Mouse (Mus musculus) liver, embryonic 16.5 days (tissue): Measurements from ENCODE around the gene Dpm3. TPM values are rescaled to one million over a fixed set of nuclear protein-coding genes. Genes with fewer than 3 reads are reported as not detected.
A peak's percentile ranks its signal among the peaks of the same experiment; 100 is the strongest.

Experiments
- ATAC-seq: fragments of 200-750 bp; cut with Nextera tagmentation; 2 replicates; pipeline ENCODE4 v1.8.0; 2017; ENCODE audit warnings: low read depth, mild to moderate bottlenecking, moderate number of reproducible peaks, moderate library complexity
- H3K27ac ChIP-seq: fragments of 300-500 bp; sonication (generic); 2 replicates; pipeline ENCODE4 v1.5.1; 2014; ENCODE audit warnings: mild to moderate bottlenecking, low read length
- H3K27me3 ChIP-seq: fragments of 300-500 bp; sonication (generic); 2 replicates; pipeline ENCODE4 v1.6.1; 2014; ENCODE audit warnings: low read depth, low read length, mixed read lengths; ENCODE audit not compliant: control insufficient read depth, insufficient read depth
- H3K36me3 ChIP-seq: fragments of 300-500 bp; sonication (generic); 2 replicates; pipeline ENCODE4 v1.6.1; 2014; ENCODE audit warnings: mild to moderate bottlenecking; ENCODE audit not compliant: control insufficient read depth, insufficient read depth
- H3K4me1 ChIP-seq: fragments of 300-500 bp; sonication (generic); 2 replicates; pipeline ENCODE4 v1.6.1; 2014; ENCODE audit warnings: low read depth, low read length, mixed read lengths; ENCODE audit not compliant: control insufficient read depth
- H3K4me2 ChIP-seq: fragments of 300-500 bp; sonication (generic); 2 replicates; pipeline ENCODE4 v1.6.1; 2014; ENCODE audit warnings: low read depth, low read length, mixed read lengths
- H3K4me3 ChIP-seq: fragments of 300-500 bp; sonication (generic); 2 replicates; pipeline ENCODE4 v1.5.1; 2014; ENCODE audit warnings: low read depth, mild to moderate bottlenecking, low read length
- H3K9ac ChIP-seq: fragments of 300-500 bp; sonication (generic); 2 replicates; pipeline ENCODE4 v1.6.1; 2014; ENCODE audit warnings: low read depth, low read length
- H3K9me3 ChIP-seq: fragments of 300-500 bp; sonication (generic); replicated peaks from 2 replicates; pipeline ENCODE4 v1.6.1; 2016; ENCODE audit warnings: low read length; ENCODE audit not compliant: control insufficient read depth
- whole genome bisulfite sequencing: fragments of 180-500 bp; shearing (Covaris S2); extraction: QIAGEN DNeasy Blood & Tissue Kit; methylation state at CpG from one replicate; pipeline ENCODE4 v1.1.7; 2014; ENCODE audit not compliant: insufficient replicate concordance; 5-methylcytosine and 5-hydroxymethylcytosine counted together
- polyA plus RNA-seq: library from polyadenylated mRNA; unstranded; fragments of >200 nt; fragmentation: Nextera tagmentation; extraction: Ambion mirVana; gene quantifications from 2 replicates; pipeline ENCODE4 v1.2.1, GENCODE M21; 2015

Gene Dpm3
- polyA plus RNA-seq, 1 experiment from 2014 or later: 51.9 TPM

DNA sequence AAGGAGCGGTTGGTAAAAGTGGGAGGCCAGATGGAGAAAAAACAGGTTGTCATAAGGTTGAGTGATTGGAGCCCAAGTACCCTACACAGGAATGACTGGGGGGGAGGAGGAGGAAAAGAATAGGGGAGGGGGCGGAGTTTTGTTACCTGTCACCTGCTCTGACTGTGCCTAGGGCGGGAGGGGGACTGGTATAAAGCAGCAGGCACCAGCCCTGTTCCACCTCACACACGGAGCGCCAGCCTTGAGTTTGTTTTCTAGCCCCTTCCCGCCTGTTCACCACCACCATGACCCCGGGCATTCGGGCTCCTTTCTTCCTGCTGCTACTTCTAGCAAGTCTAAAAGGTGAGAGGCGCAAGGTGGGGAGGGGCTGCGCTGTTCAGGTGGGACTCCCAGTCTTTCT lies 30.3 kb upstream of the Dpm3 start, which contains the start of gene Muc1:
Gene Muc1 (plus strand): TSS at position 222 of the 400 bp plus-strand sequence.
- Histone ChIP-seq H3K4me3 (peak within 1 kb of the TSS; percentile 57), H3K36me3 (no peaks in the 10 kb centered on the region), H3K4me2 (peak within 1 kb of the TSS; percentile 74), H3K27ac (no peak within 1 kb of the TSS), H3K9me3 (no peaks in the 10 kb centered on the region), H3K4me1 (peaks cover 15% of the 10 kb centered on the region), H3K9ac (no peak within 1 kb of the TSS), H3K27me3 (peaks cover 51% of the 10 kb centered on the region)
- no peak for ATAC-seq
- WGBS: 32% methylated on average over 10 of the region's 10 CpGs

DNA sequence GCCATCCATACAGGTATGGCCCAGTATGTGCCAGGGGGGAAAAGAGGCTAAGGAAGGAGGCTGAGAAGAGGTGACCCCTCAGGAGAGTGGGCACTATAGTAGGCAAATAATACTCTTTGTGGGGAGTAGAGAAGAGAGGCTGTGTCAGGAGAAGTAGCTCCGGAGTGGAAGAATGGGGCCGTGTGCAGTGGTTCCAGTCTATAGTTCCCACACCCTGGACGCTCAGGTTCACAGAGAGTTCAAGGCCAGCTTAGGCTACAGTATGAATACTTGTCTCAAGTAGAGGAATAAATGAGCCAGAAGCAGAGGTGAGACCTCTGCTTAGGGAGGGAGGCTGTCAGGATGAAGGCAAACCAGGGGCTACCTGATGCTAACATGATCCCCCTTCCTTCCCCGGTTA lies 29.9 kb upstream of the Dpm3 start:
- H3K27me3 ChIP-seq: peaks cover 51% of the 10 kb centered on the region
- no peak overlapping the region for H3K4me2 ChIP-seq
- no peaks in the 10 kb centered on the region for H3K36me3 ChIP-seq
- H3K9ac ChIP-seq: no peak overlapping the region
- no peak for ATAC-seq
- WGBS: 66% methylated on average over 4 of the region's 4 CpGs
- H3K4me1 ChIP-seq: peaks cover 15% of the 10 kb centered on the region
- H3K27ac ChIP-seq: no peak overlapping the region
- no peak overlapping the region for H3K4me3 ChIP-seq
- no peaks in the 10 kb centered on the region for H3K9me3 ChIP-seq

DNA sequence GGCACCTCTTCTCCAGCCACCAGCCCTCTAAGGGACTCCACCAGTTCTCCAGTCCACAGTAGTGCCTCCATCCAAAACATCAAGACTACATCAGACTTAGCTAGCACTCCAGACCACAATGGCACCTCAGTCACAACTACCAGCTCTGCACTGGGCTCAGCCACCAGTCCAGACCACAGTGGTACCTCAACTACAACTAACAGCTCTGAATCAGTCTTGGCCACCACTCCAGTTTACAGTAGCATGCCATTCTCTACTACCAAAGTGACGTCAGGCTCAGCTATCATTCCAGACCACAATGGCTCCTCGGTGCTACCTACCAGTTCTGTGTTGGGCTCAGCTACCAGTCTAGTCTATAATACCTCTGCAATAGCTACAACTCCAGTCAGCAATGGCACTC lies 28.6 kb upstream of the Dpm3 start:
- Histone ChIP-seq H3K4me2 (no peak overlapping the region), H3K4me1 (peaks cover 15% of the 10 kb centered on the region), H3K27me3 (peaks cover 47% of the 10 kb centered on the region), H3K4me3 (no peak overlapping the region), H3K9me3 (no peaks in the 10 kb centered on the region), H3K27ac (no peak overlapping the region), H3K9ac (no peak overlapping the region), H3K36me3 (no peaks in the 10 kb centered on the region)
- ATAC-seq: no peak
- WGBS: 53% methylated on average over 2 of the region's 2 CpGs

DNA sequence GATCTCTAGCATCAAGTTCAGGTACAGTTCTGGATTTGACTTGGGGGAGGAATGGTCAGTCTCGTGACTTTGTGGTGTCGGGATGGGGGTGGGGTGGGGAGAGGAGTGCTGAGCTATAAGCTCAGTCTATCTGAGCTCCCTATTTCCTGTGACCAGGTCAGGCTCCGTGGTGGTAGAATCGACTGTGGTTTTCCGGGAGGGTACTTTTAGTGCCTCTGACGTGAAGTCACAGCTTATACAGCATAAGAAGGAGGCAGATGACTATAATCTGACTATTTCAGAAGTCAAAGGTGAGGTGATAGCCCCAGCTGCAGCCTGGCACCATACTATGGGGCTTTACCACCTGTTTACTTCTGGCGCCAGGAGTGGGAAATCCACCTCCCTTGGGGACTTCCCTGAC lies 27.8 kb upstream of the Dpm3 start:
- WGBS: 23% methylated on average over 7 of the region's 7 CpGs
- Histone ChIP-seq H3K4me1 (peaks cover 15% of the 10 kb centered on the region), H3K9me3 (no peaks in the 10 kb centered on the region), H3K4me2 (no peak overlapping the region), H3K9ac (no peak overlapping the region), H3K27ac (no peak overlapping the region), H3K4me3 (no peak overlapping the region), H3K27me3 (peaks cover 40% of the 10 kb centered on the region), H3K36me3 (no peaks in the 10 kb centered on the region)
- ATAC-seq: no peak

DNA sequence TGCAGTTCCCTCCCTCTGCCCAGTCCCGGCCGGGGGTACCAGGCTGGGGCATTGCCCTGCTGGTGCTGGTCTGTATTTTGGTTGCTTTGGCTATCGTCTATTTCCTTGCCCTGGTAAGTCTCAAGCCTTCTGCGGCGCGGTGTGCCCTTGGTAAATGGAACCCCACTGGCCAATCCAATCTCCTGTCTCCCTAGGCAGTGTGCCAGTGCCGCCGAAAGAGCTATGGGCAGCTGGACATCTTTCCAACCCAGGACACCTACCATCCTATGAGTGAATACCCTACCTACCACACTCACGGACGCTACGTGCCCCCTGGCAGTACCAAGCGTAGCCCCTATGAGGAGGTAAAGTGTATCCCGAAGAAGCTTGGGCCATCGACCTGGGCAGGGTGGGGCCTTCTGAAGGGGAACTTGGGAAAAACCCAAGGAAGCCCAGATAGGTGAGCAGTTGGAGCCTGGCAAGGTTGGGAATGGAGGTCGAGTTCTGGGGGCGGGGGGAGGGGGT lies 27.3 kb upstream of the Dpm3 start:
- Histone ChIP-seq H3K27me3 (peaks cover 35% of the 10 kb centered on the region), H3K27ac (no peak overlapping the region), H3K9me3 (no peaks in the 10 kb centered on the region), H3K36me3 (no peaks in the 10 kb centered on the region), H3K4me1 (peaks cover 15% of the 10 kb centered on the region), H3K9ac (no peak overlapping the region), H3K4me3 (no peak overlapping the region), H3K4me2 (no peak overlapping the region)
- ATAC-seq: no peak
- WGBS: 60% methylated on average over 16 of the region's 16 CpGs

- no peak overlapping the region for H3K4me3 ChIP-seq
- H3K36me3 ChIP-seq: no peaks in the 10 kb centered on the region
- H3K9ac ChIP-seq: no peak overlapping the region
- H3K27ac ChIP-seq: no peak overlapping the region
- no peak for ATAC-seq
- H3K4me2 ChIP-seq: no peak overlapping the region
- WGBS: 63% methylated on average over 6 of the region's 6 CpGs
- peaks cover 27% of the 10 kb centered on the region for H3K27me3 ChIP-seq
- peaks cover 9% of the 10 kb centered on the region for H3K4me1 ChIP-seq
- no peaks in the 10 kb centered on the region for H3K9me3 ChIP-seq
These were observed 26.5 kb upstream of the Dpm3 start for GRCm38 (mm10) chr3:89232614-89233013.

DNA sequence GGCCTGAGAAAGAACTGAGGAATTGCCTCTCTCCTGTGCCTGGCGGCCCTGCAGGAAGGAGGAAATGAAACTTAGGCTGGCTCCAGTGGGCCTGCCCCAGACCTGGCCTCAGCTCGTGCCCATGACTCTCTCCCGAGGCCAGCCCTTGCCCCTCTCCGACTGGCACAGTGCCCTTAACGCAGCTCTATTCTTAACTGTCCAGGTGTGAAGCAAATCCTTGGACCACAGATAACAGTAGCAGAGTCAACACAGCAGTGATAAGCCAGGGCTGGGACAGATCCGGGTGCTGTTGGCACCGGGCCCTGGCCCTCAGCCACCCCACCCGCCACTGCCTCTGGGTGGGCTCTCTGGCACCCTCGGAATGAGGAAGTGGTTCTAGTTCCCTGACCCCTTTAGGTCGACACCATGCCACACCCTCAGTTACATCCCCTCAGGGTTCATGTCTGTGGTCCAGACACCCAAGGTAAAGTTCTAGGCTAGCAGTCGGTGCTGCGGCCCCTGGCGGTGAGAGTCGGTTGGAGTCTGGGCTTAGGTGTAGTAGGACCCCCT lies 25.5 kb upstream of the Dpm3 start:
- no peak for ATAC-seq
- no peaks in the 10 kb centered on the region for H3K36me3 ChIP-seq
- peaks cover 22% of the 10 kb centered on the region for H3K27me3 ChIP-seq
- peaks cover 4% of the 10 kb centered on the region; the same call in 1 of the 2 replicates for H3K4me1 ChIP-seq
- H3K27ac ChIP-seq: no peak overlapping the region
- no peaks in the 10 kb centered on the region for H3K9me3 ChIP-seq
- H3K4me3 ChIP-seq: no peak overlapping the region
- no peak overlapping the region for H3K9ac ChIP-seq
- WGBS: 35% methylated on average over 14 of the region's 14 CpGs
- H3K4me2 ChIP-seq: no peak overlapping the region

DNA sequence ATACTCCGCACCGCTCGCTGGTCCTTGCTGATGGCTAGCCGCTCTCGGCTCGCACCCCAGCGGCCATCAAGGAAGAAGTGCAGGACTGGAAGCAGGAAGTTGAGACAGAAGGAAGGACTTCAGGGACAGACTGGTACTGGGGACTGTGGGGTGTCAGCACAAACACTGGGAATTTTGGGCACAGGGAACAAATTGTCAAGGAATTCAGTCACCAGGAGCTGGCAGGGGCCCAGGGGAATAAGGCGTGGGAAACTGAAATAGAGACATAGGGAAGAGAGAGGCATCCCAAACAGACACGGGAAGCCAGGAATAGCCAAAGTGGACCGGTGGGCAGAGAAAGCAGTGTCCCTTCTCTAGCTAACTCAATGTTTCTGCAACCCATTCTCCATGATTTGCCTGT lies 22.6 kb upstream of the Dpm3 start:
- Histone ChIP-seq H3K27ac (no peak overlapping the region), H3K4me1 (peaks cover 3% of the 10 kb centered on the region; the same call in 1 of the 2 replicates), H3K9me3 (no peaks in the 10 kb centered on the region), H3K36me3 (no peaks in the 10 kb centered on the region), H3K4me3 (no peak overlapping the region), H3K9ac (no peak overlapping the region), H3K4me2 (no peak overlapping the region), H3K27me3 (peaks cover 3% of the 10 kb centered on the region)
- 78% methylated on average over 10 of the region's 10 CpGs for WGBS
- ATAC-seq: no peak

GRCm38 (mm10) chr3:89237682-89238081 lies 21.5 kb upstream of the Dpm3 start:
- Histone ChIP-seq H3K4me3 (no peak overlapping the region), H3K9me3 (no peaks in the 10 kb centered on the region), H3K4me1 (peaks cover 3% of the 10 kb centered on the region; the same call in 1 of the 2 replicates), H3K4me2 (no peak overlapping the region), H3K36me3 (no peaks in the 10 kb centered on the region), H3K27me3 (peaks cover 3% of the 10 kb centered on the region), H3K27ac (no peak overlapping the region), H3K9ac (no peak overlapping the region)
- ATAC-seq: no peak
- WGBS: 75% methylated on average over 21 of the region's 21 CpGs
